Mouse (Mus musculus): ENCODE measurements around the gene Olfr368. TPM values are rescaled to one million over a fixed set of nuclear protein-coding genes. Genes with fewer than 3 reads are reported as not detected.

Olfr368 gene
- not detected in 2 replicates for total RNA-seq (2014; rRNA removed)
- polyA plus RNA-seq (2015; fragmentation: Nextera tagmentation; extraction: Ambion mirVana), result not detected in 2 replicates

- TF ChIP-seq CTCF (IDR thresholded peaks at IDR 0.05; ENCODE audit: low read depth), result no peak
- DNase-seq, result no peak
- WGBS, result 87% methylated on average over 1 of the region's 1 CpGs
- Histone ChIP-seq H3K36me3 (ENCODE audit: insufficient read depth) (no peaks in the 10 kb centered on the region), H3K9ac (no peak within 1 kb of the TSS), H3K27me3 (ENCODE audit: insufficient read depth, low read length) (no peaks in the 10 kb centered on the region), H3K4me2 (ENCODE audit: low read depth) (no peak within 1 kb of the TSS), H3K4me1 (ENCODE audit: insufficient read depth) (no peaks in the 10 kb centered on the region), H3K9me3 (ENCODE audit: low read length) (no peaks in the 10 kb centered on the region), H3K27ac (ENCODE audit: low read depth, low read length) (no peak within 1 kb of the TSS), H3K4me3 (ENCODE audit: low read depth, low read length) (no peak within 1 kb of the TSS)
- no peak for ATAC-seq
Measured at GRCm38 (mm10) chr2:37326215-37326614, at the start of gene Olfr368. Olfr368 (plus strand) TSS chr2:37326515.

- Histone ChIP-seq H3K4me2 (ENCODE audit: low read depth) (no peak overlapping the region), H3K4me3 (ENCODE audit: low read depth, low read length) (no peak overlapping the region), H3K27ac (ENCODE audit: low read depth, low read length) (no peak overlapping the region), H3K27me3 (ENCODE audit: insufficient read depth, low read length) (no peaks in the 10 kb centered on the region), H3K36me3 (ENCODE audit: insufficient read depth) (no peaks in the 10 kb centered on the region), H3K4me1 (ENCODE audit: insufficient read depth) (no peaks in the 10 kb centered on the region), H3K9ac (no peak overlapping the region), H3K9me3 (ENCODE audit: low read length) (no peaks in the 10 kb centered on the region)
- no peak for ATAC-seq
- 87% methylated on average over 2 of the region's 2 CpGs for WGBS
- TF ChIP-seq CTCF (IDR thresholded peaks at IDR 0.05; ENCODE audit: low read depth), result no peak
- no peak for DNase-seq
Measured at GRCm38 (mm10) chr2:37333321-37333720, 7.0 kb downstream of the Olfr368 start.

GRCm38 (mm10) chr2:37338497-37339187 lies 12.3 kb downstream of the Olfr368 start:
- Histone ChIP-seq H3K9ac (no peak overlapping the region), H3K27ac (ENCODE audit: low read depth, low read length) (no peak overlapping the region), H3K9me3 (ENCODE audit: low read length) (no peaks in the 10 kb centered on the region), H3K4me1 (ENCODE audit: insufficient read depth) (no peaks in the 10 kb centered on the region), H3K4me2 (ENCODE audit: low read depth) (no peak overlapping the region), H3K36me3 (ENCODE audit: insufficient read depth) (no peaks in the 10 kb centered on the region), H3K27me3 (ENCODE audit: insufficient read depth, low read length) (no peaks in the 10 kb centered on the region), H3K4me3 (ENCODE audit: low read depth, low read length) (no peak overlapping the region)
- ATAC-seq (peak; percentile 34; the same call in 1 of the 2 replicates), DNase-seq (peak; percentile 68)
- WGBS, result 58% methylated on average over 10 of the region's 10 CpGs
- peak; percentile 74 for TF ChIP-seq CTCF (IDR thresholded peaks at IDR 0.05; ENCODE audit: low read depth)

- DNase-seq (no peak), ATAC-seq (no peak; the same call in 1 of the 2 replicates)
- Histone ChIP-seq H3K4me1 (ENCODE audit: insufficient read depth) (no peaks in the 10 kb centered on the region), H3K27ac (ENCODE audit: low read depth, low read length) (no peak overlapping the region), H3K27me3 (ENCODE audit: insufficient read depth, low read length) (no peaks in the 10 kb centered on the region), H3K4me3 (ENCODE audit: low read depth, low read length) (no peak overlapping the region), H3K9me3 (ENCODE audit: low read length) (no peaks in the 10 kb centered on the region), H3K9ac (no peak overlapping the region), H3K36me3 (ENCODE audit: insufficient read depth) (peaks cover 58% of the 10 kb centered on the region), H3K4me2 (ENCODE audit: low read depth) (no peak overlapping the region)
- TF ChIP-seq CTCF (IDR thresholded peaks at IDR 0.05; ENCODE audit: low read depth), result no peak
- WGBS, result 85% methylated on average over 7 of the region's 7 CpGs
Measured at GRCm38 (mm10) chr2:37351671-37352070, 25.4 kb downstream of the Olfr368 start.

- TF ChIP-seq CTCF (IDR thresholded peaks at IDR 0.05; ENCODE audit: low read depth), result no peak
- H3K4me1 ChIP-seq (ENCODE audit: insufficient read depth), result peaks cover 5% of the 10 kb centered on the region
Measured at GRCm38 (mm10) chr2:37355571-37355970, 29.3 kb downstream of the Olfr368 start.

GRCm38 (mm10) chr2:37358633-37359540 lies 32.6 kb downstream of the Olfr368 start, which contains the start of gene Pdcl:
Pdcl (minus strand) TSS chr2:37359332.
- ATAC-seq (peak; percentile 96), DNase-seq (peak; percentile 93)
- H3K4me1 ChIP-seq (ENCODE audit: insufficient read depth), result peaks cover 5% of the 10 kb centered on the region
- WGBS, result 1% methylated on average over 42 of the region's 42 CpGs
- H3K27me3 ChIP-seq (ENCODE audit: insufficient read depth, low read length), result no peaks in the 10 kb centered on the region
- TF ChIP-seq CTCF (IDR thresholded peaks at IDR 0.05; ENCODE audit: low read depth), result no peak
- peak within 1 kb of the TSS; percentile 70 for H3K4me2 ChIP-seq (ENCODE audit: low read depth)
- H3K27ac ChIP-seq (ENCODE audit: low read depth, low read length), result peak within 1 kb of the TSS; percentile 84
- peak within 1 kb of the TSS; percentile 63 for H3K9ac ChIP-seq
- H3K9me3 ChIP-seq (ENCODE audit: low read length), result no peaks in the 10 kb centered on the region
- H3K36me3 ChIP-seq (ENCODE audit: insufficient read depth), result peaks cover 31% of the 10 kb centered on the region
- H3K4me3 ChIP-seq (ENCODE audit: low read depth, low read length), result peak within 1 kb of the TSS; percentile 80

More at GRCm38 (mm10) chr2:37355571-37355970, 29.3 kb downstream of the Olfr368 start:
- 96% methylated on average over 5 of the region's 5 CpGs for whole genome bisulfite sequencing
- Histone ChIP-seq H3K27ac (ENCODE audit: low read depth, low read length) (no peak overlapping the region), H3K4me3 (ENCODE audit: low read depth, low read length) (no peak overlapping the region), H3K27me3 (ENCODE audit: insufficient read depth, low read length) (no peaks in the 10 kb centered on the region), H3K4me2 (ENCODE audit: low read depth) (no peak overlapping the region), H3K36me3 (ENCODE audit: insufficient read depth) (peaks cover 58% of the 10 kb centered on the region), H3K9me3 (ENCODE audit: low read length) (no peaks in the 10 kb centered on the region), H3K9ac (no peak overlapping the region)
- ATAC-seq (no peak), DNase-seq (no peak)

All from forebrain, postnatal 0 days (tissue).